Mouse (Mus musculus) small intestine, adult 2 months (tissue): ENCODE results near the gene Ipo5.

Experiments
- CTCF ChIP-seq: fragments of 200-500 bp; IDR thresholded peaks from 2 replicates; pipeline ENCODE4 v1.5.1; 2012; ENCODE audit warnings: low read depth, mild to moderate bottlenecking, control low read depth, inconsistent platforms, low read length, moderate library complexity, mixed read lengths; ENCODE audit not compliant: insufficient replicate concordance, insufficient read length; ENCODE audit errors: extremely low read depth
- POLR2A ChIP-seq: fragments of 200-500 bp; IDR thresholded peaks from 2 replicates; pipeline ENCODE4 v1.6.1; 2012; ENCODE audit warnings: low read depth, mild to moderate bottlenecking, control low read depth, inconsistent platforms, low read length, moderate library complexity

DNA sequence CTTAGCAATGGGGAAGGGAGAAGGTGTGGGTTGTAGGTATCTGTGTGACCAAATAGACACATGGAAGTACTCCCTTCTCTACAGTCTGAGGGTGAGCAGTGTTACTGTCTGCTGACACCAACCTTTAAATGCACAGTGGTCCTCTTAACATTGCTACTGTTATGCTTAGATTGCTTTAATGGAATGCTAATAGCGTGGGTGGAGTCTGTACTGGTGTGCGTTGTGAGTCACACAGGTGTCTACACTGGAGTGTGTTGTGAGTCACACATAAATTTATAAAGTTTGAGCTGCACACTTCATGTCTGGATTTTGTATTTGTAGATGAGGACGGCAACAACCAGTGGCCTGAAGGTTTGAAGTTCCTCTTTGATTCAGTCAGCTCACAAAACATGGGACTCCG lies 10.8 kb downstream of the Ipo5 start:
- TF ChIP-seq CTCF (no peak), POLR2A (no peak)
